In the genomic region with DNA sequence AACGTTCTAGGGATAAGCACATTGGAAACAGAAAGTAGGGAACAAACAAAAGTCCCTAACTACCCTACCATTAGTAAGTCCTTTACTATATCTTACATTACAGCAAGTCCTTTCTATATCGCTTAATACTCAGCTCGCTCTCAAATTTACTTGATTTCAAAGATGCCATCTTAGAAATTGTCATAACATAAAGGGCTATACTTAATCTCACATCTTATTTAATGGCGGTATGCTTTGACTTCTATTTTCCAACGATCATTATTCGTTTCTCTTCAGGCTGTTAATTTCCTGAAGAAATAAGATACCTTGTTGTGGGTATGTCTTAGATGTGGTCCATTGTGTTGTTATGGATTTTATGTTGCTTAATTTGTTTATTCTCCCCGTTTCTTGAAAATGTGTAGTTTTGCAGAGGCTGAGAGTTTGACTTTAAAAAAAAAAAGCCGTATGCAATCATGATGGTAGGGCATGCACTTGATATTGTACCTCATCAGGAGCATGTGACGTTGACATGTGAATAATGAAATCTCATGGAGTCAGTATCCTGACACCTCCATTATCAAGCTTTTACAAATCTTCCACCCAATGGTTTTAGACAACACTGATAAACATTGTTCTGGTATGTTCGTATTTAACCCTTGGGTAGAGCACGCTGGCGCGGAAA, we compare ENCODE assay signal across 8 mouse cellular contexts.
DNase-seq lines count a peak whose midpoint lies in the region; ATAC-seq and TF ChIP-seq lines count a peak whose summit lies in the region.

No protein-coding gene starts in this region.

- H3K4me3 ChIP-seq in cerebellum, adult 2 months (replicated peaks; ENCODE audit: insufficient read depth, low read depth, low read length): peak overlapping the region; percentile 97
- peak overlapping the region; percentile 80; the same call in 1 of the 2 replicates for H3K4me3 ChIP-seq in spleen, adult 2 months (ENCODE audit: extremely low read depth, insufficient read depth, insufficient read length)
- H3K4me3 ChIP-seq in limb, embryonic 14.5 days (replicated peaks; ENCODE audit: low read length): peak overlapping the region; percentile 84
- H3K4me3 ChIP-seq in stomach, postnatal 0 days (ENCODE audit: low read depth, low read length): peak overlapping the region; percentile 77

- H3K27me3 ChIP-seq in cerebellum, adult 2 months (ENCODE audit: control insufficient read depth, insufficient read depth, low read length): no peaks in the 10 kb centered on the region
- no peaks in the 10 kb centered on the region for H3K27me3 ChIP-seq in spleen, adult 2 months (ENCODE audit: control insufficient read depth, insufficient read depth, low read length)
- no peaks in the 10 kb centered on the region for H3K27me3 ChIP-seq in limb, embryonic 14.5 days (ENCODE audit: control insufficient read depth, insufficient read depth, low read length)
- no peaks in the 10 kb centered on the region for H3K27me3 ChIP-seq in stomach, postnatal 0 days (ENCODE audit: control insufficient read depth, insufficient read depth, low read length)

- peak overlapping the region; percentile 90 for H3K9ac ChIP-seq in limb, embryonic 14.5 days (ENCODE audit: low read depth, low read length, severe bottlenecking)
- peak overlapping the region; percentile 83 for H3K9ac ChIP-seq in stomach, postnatal 0 days (ENCODE audit: low read length)

- DNase-seq in cerebellum, adult 2 months: peak in 1 of 2 experiments; percentile 15
- DNase-seq in cerebellum, adult 11-12 months: no peak
- DNase-seq in spleen, adult 2 months (ENCODE audit: low read depth in 1 of 2, low spot score in 2 of 2): no peak
- no peak for DNase-seq in spleen, postnatal 10 days (ENCODE audit: low spot score in 2 of 2)
- DNase-seq in limb, embryonic 14.5 days (ENCODE audit: low spot score): no peak
- no peak for DNase-seq in stomach, postnatal 0 days (ENCODE audit: low spot score)
- no peak for DNase-seq in urinary bladder, postnatal 14 days (ENCODE audit: low spot score)
- DNase-seq in thymus, postnatal 14 days: no peak

- H3K36me3 ChIP-seq in spleen, adult 2 months (ENCODE audit: control insufficient read depth, insufficient read depth, low read length): no peaks in the 10 kb centered on the region
- no peaks in the 10 kb centered on the region for H3K36me3 ChIP-seq in limb, embryonic 14.5 days (ENCODE audit: control insufficient read depth, insufficient read depth, low read length)
- no peaks in the 10 kb centered on the region for H3K36me3 ChIP-seq in stomach, postnatal 0 days (ENCODE audit: control insufficient read depth, insufficient read depth, low read length)

- TF ChIP-seq CTCF in cerebellum, adult 2 months (IDR thresholded peaks at IDR 0.05; ENCODE audit: borderline replicate concordance, insufficient read depth, low read depth, low read length): no peak
- TF ChIP-seq CTCF in spleen, adult 2 months (IDR thresholded peaks at IDR 0.05; ENCODE audit: extremely low read depth, insufficient read depth, insufficient read length, insufficient replicate concordance): no peak
- no peak for TF ChIP-seq CTCF in stomach, postnatal 0 days (IDR thresholded peaks at IDR 0.05; ENCODE audit: low read depth)

- WGBS in cerebellum, adult 2 months: 46% methylated on average over 13 of the region's 13 CpGs
- 49% methylated on average over 13 of the region's 13 CpGs for WGBS in spleen, adult 2 months
- WGBS in limb, embryonic 14.5 days: 51% methylated on average over 13 of the region's 13 CpGs
- 46% methylated on average over 13 of the region's 13 CpGs for WGBS in stomach, postnatal 0 days

- no peaks in the 10 kb centered on the region; the same call in 1 of the 2 replicates for H3K4me1 ChIP-seq in cerebellum, adult 2 months (ENCODE audit: control insufficient read depth, insufficient read depth, low read length)
- H3K4me1 ChIP-seq in spleen, adult 2 months (ENCODE audit: control insufficient read depth, insufficient read depth, insufficient read length): peaks cover 4% of the 10 kb centered on the region
- H3K4me1 ChIP-seq in limb, embryonic 14.5 days (ENCODE audit: control insufficient read depth, insufficient read depth, low read length): no peaks in the 10 kb centered on the region
- H3K4me1 ChIP-seq in stomach, postnatal 0 days (replicated peaks; ENCODE audit: control insufficient read depth, insufficient read depth): no peaks in the 10 kb centered on the region

- no peak overlapping the region for H3K27ac ChIP-seq in cerebellum, adult 2 months (ENCODE audit: insufficient read depth, low read length)
- peak overlapping the region; percentile 99 for H3K27ac ChIP-seq in spleen, adult 2 months (ENCODE audit: insufficient read depth, low read length)
- H3K27ac ChIP-seq in limb, embryonic 14.5 days (replicated peaks; ENCODE audit: low read depth, low read length): peak overlapping the region; percentile 96
- H3K27ac ChIP-seq in stomach, postnatal 0 days (replicated peaks): peak overlapping the region; percentile 96

- no peak for ATAC-seq in limb, embryonic 14.5 days (ENCODE audit: low FRiP score, low read depth)
- no peak for ATAC-seq in stomach, postnatal 0 days (ENCODE audit: low FRiP score, low TSS enrichment)

- no peak for TF ChIP-seq POLR2A in cerebellum, adult 2 months (IDR thresholded peaks at IDR 0.05; ENCODE audit: borderline replicate concordance, insufficient read depth, low read length)
- TF ChIP-seq POLR2A in spleen, adult 2 months (IDR thresholded peaks at IDR 0.05; ENCODE audit: low read depth, low read length): no peak
- no peak for TF ChIP-seq POLR2A in limb, embryonic 14.5 days (IDR thresholded peaks at IDR 0.05; ENCODE audit: borderline replicate concordance, extremely low read depth, insufficient read depth, insufficient read length)

- no peak for TF ChIP-seq EP300 in stomach, postnatal 0 days (optimal IDR thresholded peaks at IDR 0.05)

- H3K9me3 ChIP-seq in limb, embryonic 14.5 days (ENCODE audit: control insufficient read depth, low read length): no peaks in the 10 kb centered on the region
- H3K9me3 ChIP-seq in stomach, postnatal 0 days (ENCODE audit: control insufficient read depth, low read length): no peaks in the 10 kb centered on the region

- H3K4me2 ChIP-seq in limb, embryonic 14.5 days (replicated peaks; ENCODE audit: low read depth, low read length, severe bottlenecking): peak overlapping the region; percentile 71
- H3K4me2 ChIP-seq in stomach, postnatal 0 days (replicated peaks; ENCODE audit: low read depth): peak overlapping the region; percentile 74
